Mouse (Mus musculus) embryo, embryonic 10 days (tissue): ENCODE measurements around the gene Pcyt1b.

Experiments
- DNase-seq: peaks from one replicate; pipeline ENCODE4 v3.0.0-alpha.2; 2015; ENCODE audit warnings: low spot score

The Pcyt1b gene

GRCm38 (mm10) chrX:93732975-93733748, 78.5 kb downstream of the Pcyt1b start:
- DNase-seq: peak; percentile 16

DNA sequence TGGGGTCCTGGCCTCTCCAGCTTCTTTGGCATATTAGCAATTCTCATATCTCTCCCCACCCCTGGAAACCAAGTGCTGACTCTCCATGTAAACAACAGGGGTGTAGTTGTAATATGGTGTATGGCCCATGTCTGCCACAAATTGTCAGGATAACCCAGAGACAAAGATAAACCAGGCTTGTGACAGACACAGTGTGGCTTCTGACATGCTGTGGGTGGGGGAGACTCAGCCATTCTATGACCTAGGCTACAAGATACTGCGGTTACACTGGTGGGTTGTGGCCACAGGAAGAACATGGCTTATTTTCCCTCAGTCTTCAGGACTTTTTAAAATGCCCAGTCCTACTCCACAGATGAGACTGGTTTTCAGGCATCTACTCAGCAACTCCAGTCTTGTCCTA, 94.5 kb downstream of the Pcyt1b start:
- no peak for DNase-seq

DNA sequence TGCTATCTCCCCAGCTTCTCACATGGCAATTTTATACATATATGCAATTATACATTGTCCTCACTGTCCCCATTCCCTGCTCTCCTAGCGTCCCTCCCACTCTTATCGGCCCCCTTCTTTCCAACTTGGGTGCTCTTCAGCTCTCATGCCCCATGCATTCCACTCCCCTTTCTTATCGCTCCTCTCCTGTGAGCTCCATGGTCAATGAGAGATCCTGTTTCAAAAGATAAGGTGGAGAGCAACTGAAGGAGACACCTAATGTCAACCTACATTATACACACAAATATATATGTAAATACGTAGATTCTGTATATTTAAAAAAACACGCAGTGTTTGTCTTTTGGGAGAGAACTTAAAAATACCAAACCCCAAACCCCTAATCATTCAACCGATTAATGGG, 95.9 kb downstream of the Pcyt1b start:
- no peak for DNase-seq

DNA sequence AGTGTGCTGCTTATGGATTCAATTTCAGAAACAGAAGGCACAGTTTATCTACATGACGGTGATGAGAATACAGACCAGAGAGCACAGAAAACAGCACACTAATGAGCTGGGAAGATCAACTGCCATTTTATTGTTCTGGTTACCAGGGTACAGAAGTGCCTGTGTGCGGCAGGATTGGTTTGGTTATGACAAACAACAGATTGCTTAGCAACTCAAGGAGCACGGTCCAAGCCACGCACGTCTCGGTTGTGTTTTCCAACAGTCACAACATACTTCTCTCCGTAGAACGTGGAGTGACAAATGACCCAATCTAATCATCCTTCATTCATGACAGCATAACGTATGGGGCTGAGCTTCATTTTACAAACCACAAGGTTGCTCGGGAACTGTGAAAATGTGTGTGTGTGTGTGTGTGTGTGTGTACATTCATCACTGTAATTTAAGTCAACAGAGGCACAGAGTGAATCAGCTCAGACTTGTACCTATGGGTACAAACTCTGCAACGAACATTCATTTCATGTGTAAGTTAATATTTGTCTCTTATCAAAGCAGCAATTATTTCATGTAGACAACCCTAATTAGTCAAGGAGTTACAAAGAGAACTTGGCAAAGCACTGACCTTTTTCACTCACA, 100.7 kb downstream of the Pcyt1b start:
- no peak for DNase-seq

- DNase-seq: no peak
These were observed 102.3 kb downstream of the Pcyt1b start for GRCm38 (mm10) chrX:93756867-93757455.

GRCm38 (mm10) chrX:93760770-93761169, 106.1 kb downstream of the Pcyt1b start:
- DNase-seq: no peak

DNA sequence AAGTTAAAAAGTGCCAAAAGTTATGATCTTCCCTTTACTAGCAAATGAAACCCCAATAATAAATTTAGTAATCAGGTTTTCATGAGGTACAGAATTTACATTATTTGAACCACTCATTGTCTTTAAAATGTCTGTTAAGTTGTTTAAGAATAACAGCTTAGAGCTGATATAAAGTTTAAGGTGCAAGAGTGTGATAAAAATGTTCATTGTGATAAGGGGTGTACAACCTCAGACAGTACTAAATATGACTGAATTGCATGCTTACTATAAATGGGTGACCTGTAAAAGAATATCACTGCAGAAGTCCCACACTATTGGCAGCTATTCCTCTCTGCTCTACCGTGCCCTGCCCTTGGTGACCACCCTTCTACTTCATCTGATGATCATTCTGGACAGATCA, 134.9 kb downstream of the Pcyt1b start:
- DNase-seq: no peak

- peak; percentile 22 for DNase-seq
These were observed 138.5 kb downstream of the Pcyt1b start for GRCm38 (mm10) chrX:93793168-93793567.
